In the genomic region with DNA sequence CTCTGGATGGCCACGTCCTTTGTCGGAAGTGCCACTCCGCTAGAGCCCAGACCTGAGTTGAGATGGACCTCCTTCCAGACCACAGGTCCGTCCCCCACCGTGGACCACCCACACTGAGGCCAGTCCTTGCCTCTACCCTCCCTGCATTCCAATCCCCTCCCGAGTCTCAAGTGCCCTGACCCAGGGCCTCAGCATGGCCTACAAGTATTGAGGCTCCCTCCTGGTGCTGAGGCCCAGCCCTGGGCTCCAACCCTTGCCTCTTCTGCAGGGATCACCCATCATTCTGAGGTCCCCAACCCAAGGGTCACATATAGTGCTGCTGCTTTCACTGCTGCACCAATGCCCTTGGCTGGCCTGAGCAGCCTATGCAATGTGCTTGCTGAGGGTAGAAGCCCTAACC, we compare ENCODE assay signal across 36 mouse cellular contexts. TPM values are rescaled to one million over a fixed set of nuclear protein-coding genes. Genes with fewer than 3 reads are reported as not detected.
DNase-seq lines count a peak whose midpoint lies in the region; ATAC-seq and TF ChIP-seq lines count a peak whose summit lies in the region.
"Had no signal": no experiment of that assay in that cellular context is flagged by ENCODE, and none has a peak within 500 bp of the region (broad histone marks: within the 10 kb centered on the region; RNA-seq: fewer than 3 reads in every experiment).

No protein-coding gene starts in this region.

- DNase-seq in heart, embryonic 10.5 days (ENCODE audit: low spot score), result no peak
- DNase-seq in heart, adult 8-10 months (ENCODE audit: low spot score), result no peak
- DNase-seq in lung, adult 18-20 months, result no peak
- DNase-seq in testis, postnatal 14 days (ENCODE audit: low spot score), result no peak
- no peak for DNase-seq in kidney, adult 11 months
- DNase-seq: adrenal gland, postnatal 10 days; cerebellum, adult 8-10 months; kidney, adult 18-20 months; left cerebral cortex, postnatal 4 days; liver, postnatal 0 days; lung, postnatal 14 days; right cerebral cortex, adult 18-20 months; spleen, adult 18-20 months; thymus, postnatal 4 days had no signal

- H3ac ChIP-seq in myocyte (ENCODE audit: control insufficient read depth, insufficient read length), result no peak overlapping the region

- no peak for ATAC-seq in lung, embryonic 15.5 days (ENCODE audit: borderline replicate concordance, extremely low read depth, low FRiP score, low TSS enrichment)
- ATAC-seq: forebrain, embryonic 13.5 days; liver, embryonic 12.5 days; liver, postnatal 0 days; Patski had no signal

- no peak overlapping the region for H3K9ac ChIP-seq in lung, embryonic 15.5 days
- H3K9ac ChIP-seq: embryonic facial prominence, embryonic 15.5 days; forebrain, embryonic 13.5 days; hindbrain, embryonic 13.5 days; kidney, embryonic 15.5 days; liver, embryonic 12.5 days; liver, postnatal 0 days; midbrain, embryonic 12.5 days had no signal

- peak overlapping the region; percentile 52 for H3K27ac ChIP-seq in heart, embryonic 10.5 days
- 0 out of 2 replicates have a peak overlapping the region, but pooled peaks have one; percentile 6 for H3K27ac ChIP-seq in lung, embryonic 15.5 days
- peak overlapping the region; percentile 59 for H3K27ac ChIP-seq in testis, adult 2 months (ENCODE audit: control insufficient read depth, insufficient read depth, low read depth, low read length)
- H3K27ac ChIP-seq: embryonic facial prominence, embryonic 10.5 days; embryonic facial prominence, embryonic 15.5 days; forebrain, embryonic 13.5 days; hindbrain, embryonic 13.5 days; kidney, embryonic 15.5 days; left cerebral cortex, adult 2 months; liver, embryonic 12.5 days; midbrain, embryonic 12.5 days had no signal

- whole genome bisulfite sequencing in heart, embryonic 10.5 days, result 49% methylated on average over 6 of the region's 6 CpGs
- WGBS in lung, embryonic 15.5 days, result 32% methylated on average over 6 of the region's 6 CpGs

- H3K9me3 ChIP-seq in heart, embryonic 10.5 days, result no peaks in the 10 kb centered on the region
- no peaks in the 10 kb centered on the region for H3K9me3 ChIP-seq in lung, embryonic 15.5 days
- H3K9me3 ChIP-seq: embryonic facial prominence, embryonic 10.5 days; embryonic facial prominence, embryonic 15.5 days; forebrain, embryonic 13.5 days; hindbrain, embryonic 13.5 days; kidney, embryonic 15.5 days; liver, embryonic 12.5 days; midbrain, embryonic 12.5 days had no signal

- no peak overlapping the region for H3K4me2 ChIP-seq in lung, embryonic 15.5 days
- no peak overlapping the region for H3K4me2 ChIP-seq in myocyte (ENCODE audit: low read depth)
- H3K4me2 ChIP-seq: embryonic facial prominence, embryonic 15.5 days; forebrain, embryonic 13.5 days; hindbrain, embryonic 13.5 days; kidney, embryonic 15.5 days; liver, embryonic 12.5 days; midbrain, embryonic 12.5 days had no signal

- TF ChIP-seq POLR2A in testis, adult 2 months (IDR thresholded peaks at IDR 0.05; ENCODE audit: control insufficient read depth, low read depth, low read length), result no peak
- TF ChIP-seq POLR2A in myocyte (IDR thresholded peaks at IDR 0.05; ENCODE audit: insufficient read length, low read depth), result no peak

- H3K4me1 ChIP-seq in heart, embryonic 10.5 days, result peaks cover 73% of the 10 kb centered on the region
- peaks cover 80% of the 10 kb centered on the region for H3K4me1 ChIP-seq in lung, embryonic 15.5 days
- H3K4me1 ChIP-seq in testis, adult 2 months (ENCODE audit: control insufficient read depth, insufficient read depth, low read length), result peaks cover 8% of the 10 kb centered on the region

- H3K4me3 ChIP-seq in heart, embryonic 10.5 days, result no peak overlapping the region
- H3K4me3 ChIP-seq in lung, embryonic 15.5 days, result no peak overlapping the region
- H3K4me3 ChIP-seq in testis, adult 2 months (ENCODE audit: control insufficient read depth, low read depth, low read length), result no peak overlapping the region
- no peak overlapping the region for H3K4me3 ChIP-seq in myocyte
- H3K4me3 ChIP-seq: embryonic facial prominence, embryonic 10.5 days; embryonic facial prominence, embryonic 15.5 days; forebrain, embryonic 13.5 days; hindbrain, embryonic 13.5 days; kidney, embryonic 15.5 days; left cerebral cortex, adult 2 months; liver, embryonic 12.5 days; midbrain, embryonic 12.5 days had no signal

- no peaks in the 10 kb centered on the region for H3K27me3 ChIP-seq in heart, embryonic 10.5 days (ENCODE audit: insufficient read depth, poor library complexity, severe bottlenecking)
- no peaks in the 10 kb centered on the region for H3K27me3 ChIP-seq in lung, embryonic 15.5 days
- no peaks in the 10 kb centered on the region for H3K27me3 ChIP-seq in testis, adult 2 months (ENCODE audit: control insufficient read depth, insufficient read depth, low read length)
- no peaks in the 10 kb centered on the region for H3K27me3 ChIP-seq in myocyte (ENCODE audit: control insufficient read depth, insufficient read depth, insufficient read length)
- H3K27me3 ChIP-seq: embryonic facial prominence, embryonic 15.5 days; forebrain, embryonic 13.5 days; hindbrain, embryonic 13.5 days; kidney, embryonic 15.5 days; liver, embryonic 12.5 days; midbrain, embryonic 12.5 days; Patski had no signal

- peaks cover 35% of the 10 kb centered on the region for H3K79me2 ChIP-seq in myocyte (ENCODE audit: control insufficient read depth, insufficient read depth)

- no peak for TF ChIP-seq CTCF in testis, adult 2 months (IDR thresholded peaks at IDR 0.05; ENCODE audit: control insufficient read depth, insufficient read depth, insufficient replicate concordance, low read depth, low read length)

- H3K36me3 ChIP-seq in heart, embryonic 10.5 days, result peaks cover 84% of the 10 kb centered on the region
- peaks cover 63% of the 10 kb centered on the region for H3K36me3 ChIP-seq in lung, embryonic 15.5 days
- H3K36me3 ChIP-seq in testis, adult 2 months (ENCODE audit: control insufficient read depth, insufficient read depth, low read length), result no peaks in the 10 kb centered on the region
- H3K36me3 ChIP-seq in myocyte (ENCODE audit: control insufficient read depth, insufficient read depth), result peaks cover 64% of the 10 kb centered on the region

TF ChIP-seq in myocyte, 11 proteins besides CTCF, POLR2A, EP300 and RAD21:
- TF ChIP-seq POLR2AphosphoS2 (IDR thresholded peaks at IDR 0.05; ENCODE audit: insufficient read length, low read depth), result peak; percentile 40
- TF ChIP-seq E2F4 (IDR thresholded peaks at IDR 0.05; ENCODE audit: insufficient read depth), result no peak
TF ChIP-seq in myocyte: peak in this region for 1.

RNA-seq across cellular contexts. Expression of gene Zyx, which starts 8.5 kb away (rescaled TPM):
- polyA plus RNA-seq in heart, embryonic 10.5 days (2016; fragmentation: Nextera tagmentation; extraction: Ambion mirVana), result 165 and 193 TPM in 2 replicates
- 10 to 100 TPM; 39.3 to 47.4 (median 44.6) TPM for total RNA-seq in heart, adult 8-10 months (2022)
- 161 and 167 TPM in 2 replicates for polyA plus RNA-seq in lung, embryonic 15.5 days (2015; fragmentation: Nextera tagmentation; extraction: Ambion mirVana)
- 35.2 and 40.1 TPM in 2 replicates for polyA plus RNA-seq in testis, adult 2 months (2012; rRNA removed)
- polyA plus RNA-seq in myocyte (2012; fragmentation: generic; extraction: Trizol), result 467 TPM

RNA-seq across cellular contexts. Expression of gene Epha1, which starts 15.2 kb away (rescaled TPM):
- polyA plus RNA-seq in heart, embryonic 10.5 days (2016; fragmentation: Nextera tagmentation; extraction: Ambion mirVana), result 3.0 and 4.8 TPM in 2 replicates
- under 1 TPM; 0.19 to 0.37 (median 0.27) TPM for total RNA-seq in heart, adult 8-10 months (2022)
- polyA plus RNA-seq in lung, embryonic 15.5 days (2015; fragmentation: Nextera tagmentation; extraction: Ambion mirVana), result 14.2 and 16.9 TPM in 2 replicates
- 0.30 and 0.76 TPM in 2 replicates for polyA plus RNA-seq in testis, adult 2 months (2012; rRNA removed)
- polyA plus RNA-seq in myocyte (2012; fragmentation: generic; extraction: Trizol), result 6.3 TPM
- total RNA-seq: MEL had no signal

RNA-seq across cellular contexts. Expression of gene Fam131b, which starts 33.5 kb away (rescaled TPM):
- polyA plus RNA-seq in heart, embryonic 10.5 days (2016; fragmentation: Nextera tagmentation; extraction: Ambion mirVana), result 0.21 and 0.30 TPM in 2 replicates
- under 1 TPM; 0.44 to 0.82 (median 0.51) TPM for total RNA-seq in heart, adult 8-10 months (2022)
- polyA plus RNA-seq in lung, embryonic 15.5 days (2015; fragmentation: Nextera tagmentation; extraction: Ambion mirVana), result 0.06 and 0.14 TPM in 2 replicates
- 11.9 and 12.0 TPM in 2 replicates for polyA plus RNA-seq in testis, adult 2 months (2012; rRNA removed)
- polyA plus RNA-seq in myocyte (2012; fragmentation: generic; extraction: Trizol), result 4.2 TPM
- total RNA-seq: megakaryocyte progenitor cell, adult 5-6 weeks; MEL had no signal
- polyA plus RNA-seq: liver, embryonic 12.5 days; liver, postnatal 0 days had no signal

RNA-seq across cellular contexts. Expression of gene Tas2r143, which starts 42.1 kb away (rescaled TPM):
- polyA plus RNA-seq in heart, embryonic 10.5 days (2016; fragmentation: Nextera tagmentation; extraction: Ambion mirVana), result not detected in 2 replicates
- not detected for total RNA-seq in heart, adult 8-10 months (2022)
- polyA plus RNA-seq in lung, embryonic 15.5 days (2015; fragmentation: Nextera tagmentation; extraction: Ambion mirVana), result not detected in 2 replicates
- polyA plus RNA-seq in testis, adult 2 months (2012; rRNA removed), result not detected in 2 replicates
- not detected for polyA plus RNA-seq in myocyte (2012; fragmentation: generic; extraction: Trizol)
- total RNA-seq: gastrocnemius, adult 18-20 months; heart, postnatal 36 days; layer of hippocampus, adult 18-20 months; left cerebral cortex, adult 2 months; left cerebral cortex, postnatal 4 days; megakaryocyte progenitor cell, adult 5-6 weeks; MEL; midbrain, postnatal 0 days had no signal
- polyA plus RNA-seq: embryonic facial prominence, embryonic 10.5 days; embryonic facial prominence, embryonic 15.5 days; forebrain, embryonic 13.5 days; hindbrain, embryonic 13.5 days; kidney, embryonic 15.5 days; liver, embryonic 12.5 days; liver, postnatal 0 days; midbrain, embryonic 12.5 days; midbrain, postnatal 0 days; neural tube, embryonic 14.5 days; Patski; stomach, embryonic 16.5 days; thymus, postnatal 0 days had no signal

RNA-seq across cellular contexts. Expression of gene Tas2r135, which starts 47.3 kb away (rescaled TPM):
- polyA plus RNA-seq in heart, embryonic 10.5 days (2016; fragmentation: Nextera tagmentation; extraction: Ambion mirVana), result not detected in 2 replicates
- under 1 TPM in 1 of 4 experiments, not detected in 3; 0.25 TPM for total RNA-seq in heart, adult 8-10 months (2022)
- polyA plus RNA-seq in lung, embryonic 15.5 days (2015; fragmentation: Nextera tagmentation; extraction: Ambion mirVana), result not detected in 2 replicates
- polyA plus RNA-seq in testis, adult 2 months (2012; rRNA removed), result not detected in 2 replicates
- not detected for polyA plus RNA-seq in myocyte (2012; fragmentation: generic; extraction: Trizol)
- total RNA-seq: gastrocnemius, adult 18-20 months; gastrocnemius, postnatal 4 days; layer of hippocampus, adult 18-20 months; left cerebral cortex, adult 2 months; megakaryocyte progenitor cell, adult 5-6 weeks; MEL; midbrain, postnatal 0 days had no signal
- polyA plus RNA-seq: embryonic facial prominence, embryonic 10.5 days; embryonic facial prominence, embryonic 15.5 days; forebrain, embryonic 13.5 days; hindbrain, embryonic 13.5 days; kidney, embryonic 15.5 days; liver, embryonic 12.5 days; liver, postnatal 0 days; midbrain, embryonic 12.5 days; midbrain, postnatal 0 days; neural tube, embryonic 14.5 days; Patski; stomach, embryonic 16.5 days; thymus, postnatal 0 days had no signal

Comparison
In these comparisons a context has a peak if more than half of its experiments do, and no peak if none do; other contexts are left out.
1. H3K27ac ChIP-seq: peak in every context shown above with its lines; median percentile 59 in testis, adult 2 months; 52 in heart, embryonic 10.5 days; 6 in lung, embryonic 15.5 days.